Mouse (Mus musculus) kidney, adult 2 months (tissue): ENCODE measurements around the gene Rnf213. TPM values are rescaled to one million over a fixed set of nuclear protein-coding genes. Genes with fewer than 3 reads are reported as not detected.

Experiments
- DNase-seq: peaks from one replicate; pipeline ENCODE4 v3.0.0; 2021
- H3K27ac ChIP-seq: fragments of 200-500 bp; 2 replicates; pipeline ENCODE4 v1.5.1; 2012; ENCODE audit warnings: low read depth, low read length, control low read depth, inconsistent platforms; ENCODE audit not compliant: insufficient read depth
- H3K27me3 ChIP-seq: fragments of 200-500 bp; replicated peaks from 2 replicates; pipeline ENCODE4 v1.6.1; 2012; ENCODE audit warnings: mild to moderate bottlenecking, moderate library complexity, low read length, inconsistent platforms; ENCODE audit not compliant: control insufficient read depth, insufficient read depth
- H3K36me3 ChIP-seq: fragments of 200-500 bp; 2 replicates; pipeline ENCODE4 v1.6.1; 2012; ENCODE audit warnings: mild to moderate bottlenecking, moderate library complexity, low read length, inconsistent platforms; ENCODE audit not compliant: control insufficient read depth, insufficient read depth
- H3K4me1 ChIP-seq: fragments of 200-500 bp; 2 replicates; pipeline ENCODE4 v1.6.1; 2011; ENCODE audit warnings: low read length; ENCODE audit not compliant: control insufficient read depth, insufficient read depth
- H3K4me3 ChIP-seq: fragments of 200-500 bp; 2 replicates; pipeline ENCODE4 v1.5.1; 2011; ENCODE audit warnings: mild to moderate bottlenecking, low read depth, low read length, control low read depth; ENCODE audit not compliant: insufficient read depth
- CTCF ChIP-seq: fragments of 200-500 bp; conservative IDR thresholded peaks from 2 replicates; pipeline ENCODE4 v1.5.1; 2011; ENCODE audit warnings: low read depth, mild to moderate bottlenecking, control low read depth, low read length, moderate library complexity, mixed read lengths; ENCODE audit not compliant: insufficient read depth, insufficient read length
- POLR2A ChIP-seq: fragments of 200-500 bp; IDR thresholded peaks from one replicate; pipeline ENCODE4 v1.6.1; 2011; ENCODE audit warnings: low read depth, low read length, control low read depth
- WGBS: fragments of 180-500 bp; shearing (Covaris S2); methylation state at CpG from one replicate; pipeline ENCODE4 v1.1.7; 2018; 5-methylcytosine and 5-hydroxymethylcytosine counted together
- polyA plus RNA-seq: library from polyadenylated mRNA; depleted of rRNA; stranded (reverse); fragments of >200 nt; gene quantifications from 2 replicates; pipeline ENCODE4 v1.2.3, GENCODE M21; 2012; rRNA removed

The Rnf213 gene
- polyA plus RNA-seq, 1 experiment: 18.5 TPM

- H3K27me3 ChIP-seq: no peaks in the 10 kb centered on the region
- no peak for TF ChIP-seq CTCF
- TF ChIP-seq POLR2A: no peak
- no peaks in the 10 kb centered on the region for H3K36me3 ChIP-seq
- H3K4me3 ChIP-seq: no peak overlapping the region
- H3K27ac ChIP-seq: no peak overlapping the region
- WGBS: 68% methylated on average over 11 of the region's 11 CpGs
- no peaks in the 10 kb centered on the region for H3K4me1 ChIP-seq
- DNase-seq: no peak
Observed at GRCm38 (mm10) chr11:119528930-119529329, 136.0 kb downstream of the Rnf213 start.

GRCm38 (mm10) chr11:119532460-119532859, 139.6 kb downstream of the Rnf213 start:
- no peak for DNase-seq
- WGBS: 70% methylated on average over 8 of the region's 8 CpGs
- no peaks in the 10 kb centered on the region for H3K27me3 ChIP-seq
- no peak overlapping the region for H3K27ac ChIP-seq
- no peaks in the 10 kb centered on the region for H3K4me1 ChIP-seq
- no peak overlapping the region for H3K4me3 ChIP-seq
- TF ChIP-seq POLR2A (no peak), CTCF (no peak)
- H3K36me3 ChIP-seq: no peaks in the 10 kb centered on the region

- DNase-seq: no peak
- no peaks in the 10 kb centered on the region for H3K4me1 ChIP-seq
- H3K4me3 ChIP-seq: no peak overlapping the region
- TF ChIP-seq POLR2A: no peak
- TF ChIP-seq CTCF: no peak
- H3K27ac ChIP-seq: no peak overlapping the region
- WGBS: 64% methylated on average over 7 of the region's 7 CpGs
- H3K27me3 ChIP-seq: no peaks in the 10 kb centered on the region
- no peaks in the 10 kb centered on the region for H3K36me3 ChIP-seq
Observed at GRCm38 (mm10) chr11:119533745-119534144, 140.8 kb downstream of the Rnf213 start.

Other genes with a start within 250 kb of the Rnf213 start
- gene Tbc1d16, start 164.6 kb upstream of the Rnf213 start, polyA plus RNA-seq: 25.2 and 31.5 TPM in 2 replicates
- 0.27 and 0.30 TPM in 2 replicates for gene Ccdc40, start 164.5 kb upstream of the Rnf213 start, polyA plus RNA-seq
- 152 and 171 TPM in 2 replicates for gene Gaa, start 125.2 kb upstream of the Rnf213 start, polyA plus RNA-seq
- gene Eif4a3, start 93.0 kb upstream of the Rnf213 start, polyA plus RNA-seq: 88.4 and 94.2 TPM in 2 replicates
- gene Card14, start 85.3 kb upstream of the Rnf213 start, polyA plus RNA-seq: 3.7 and 3.9 TPM in 2 replicates
- gene Sgsh, start 37.6 kb upstream of the Rnf213 start, polyA plus RNA-seq: 24.8 and 28.8 TPM in 2 replicates
- gene Slc26a11, start 37.5 kb upstream of the Rnf213 start, polyA plus RNA-seq: 13.0 and 27.9 TPM in 2 replicates
- 14.1 TPM in 2 replicates for gene Endov, start 98.2 kb downstream of the Rnf213 start, polyA plus RNA-seq
- gene Nptx1, start 154.7 kb downstream of the Rnf213 start, polyA plus RNA-seq: 0.08 and 0.10 TPM in 2 replicates
- gene Rptor, start 209.8 kb downstream of the Rnf213 start, polyA plus RNA-seq: 20.7 and 23.4 TPM in 2 replicates